Mouse (Mus musculus) CH12.LX (cell line): ENCODE measurements around the gene Pknox1. TPM values are rescaled to one million over a fixed set of nuclear protein-coding genes. Genes with fewer than 3 reads are reported as not detected.

Experiments used
- DNase-seq: peaks from one replicate; pipeline ENCODE4 v3.0.0-alpha.2; 2013; ENCODE audit errors: extremely low read depth
- H3K27ac ChIP-seq: 2 replicates; pipeline ENCODE4 v1.5.1; 2012; ENCODE audit warnings: low read depth, mild to moderate bottlenecking, control low read depth, moderate library complexity; ENCODE audit not compliant: insufficient read depth
- H3K27me3 ChIP-seq: replicated peaks from 2 replicates; pipeline ENCODE3; 2012; ENCODE audit warnings: inconsistent platforms
- H3K36me3 ChIP-seq, 2 experiments: replicated peaks in 1 of 2; 2 replicates each; pipeline versions ENCODE3 to v1.6.1; 2012; ENCODE audit warnings: inconsistent platforms in 1 of 2, low read length in 1 of 2, mild to moderate bottlenecking in 1 of 2, mixed read lengths in 1 of 2, moderate library complexity in 1 of 2; ENCODE audit not compliant: control insufficient read depth in 1 of 2, insufficient read depth in 1 of 2
- H3K4me1 ChIP-seq, 2 experiments: 2 replicates each; pipeline ENCODE4 v1.6.1; 2012; ENCODE audit warnings: inconsistent platforms in 1 of 2, moderate library complexity in 1 of 2; ENCODE audit not compliant: insufficient read depth in 2 of 2, control insufficient read depth in 1 of 2
- H3K4me2 ChIP-seq: 2 replicates; pipeline ENCODE4 v1.6.1; 2012; ENCODE audit warnings: low read depth, mild to moderate bottlenecking, control low read depth; ENCODE audit not compliant: poor library complexity, insufficient read depth, severe bottlenecking
- H3K4me3 ChIP-seq, 3 experiments: fragments of 150-350 bp in 1 of 3; sonication (generic) in 1 of 3; replicated peaks in 1 of 3; 2 replicates each; pipeline versions ENCODE3 to v1.5.1; 2011 to 2012; ENCODE audit warnings: low read depth in 2 of 3, low read length in 2 of 3, mild to moderate bottlenecking in 2 of 3, moderate library complexity in 2 of 3, control low read depth in 1 of 3, improper control_type of control experiment in 1 of 3, inconsistent platforms in 1 of 3, mixed read lengths in 1 of 3; ENCODE audit not compliant: poor library complexity in 1 of 3
- H3K79me2 ChIP-seq: replicated peaks from 2 replicates; pipeline ENCODE4 v1.6.1; 2012; ENCODE audit warnings: mild to moderate bottlenecking, moderate library complexity; ENCODE audit not compliant: control insufficient read depth, poor library complexity, insufficient read depth, severe bottlenecking; ENCODE audit errors: extremely low read depth
- H3K9ac ChIP-seq: 2 replicates; pipeline ENCODE4 v1.6.1; 2012; ENCODE audit warnings: low read depth, mild to moderate bottlenecking, control low read depth, moderate library complexity; ENCODE audit not compliant: insufficient read depth
- H3K9me3 ChIP-seq: replicated peaks from 2 replicates; pipeline ENCODE3; 2012; ENCODE audit warnings: low read length, inconsistent platforms, mixed read lengths
- CHD2 ChIP-seq: IDR thresholded peaks from 2 replicates; pipeline ENCODE4 v1.6.1; 2011; ENCODE audit warnings: low read length, improper control_type of control experiment
- E2F4 ChIP-seq: IDR thresholded peaks from 2 replicates; pipeline ENCODE4 v1.6.1; 2011; ENCODE audit warnings: low read depth, low read length, improper control_type of control experiment; ENCODE audit not compliant: insufficient replicate concordance
- ELF1 ChIP-seq: IDR thresholded peaks from 2 replicates; pipeline ENCODE4 v1.6.1; 2014; ENCODE audit warnings: low read depth, mild to moderate bottlenecking, inconsistent platforms, low read length, improper control_type of control experiment
- EP300 ChIP-seq: IDR thresholded peaks from 2 replicates; pipeline ENCODE4 v1.6.1; 2011; ENCODE audit warnings: low read length, improper control_type of control experiment
- ETS1 ChIP-seq: conservative IDR thresholded peaks from 2 replicates; pipeline ENCODE4 v1.6.1; 2012; ENCODE audit warnings: low read depth, mild to moderate bottlenecking, inconsistent platforms, low read length, improper control_type of control experiment, moderate library complexity
- GABPA ChIP-seq: IDR thresholded peaks from 2 replicates; pipeline ENCODE4 v1.6.1; 2012; ENCODE audit warnings: low read depth, low read length, improper control_type of control experiment, inconsistent platforms; ENCODE audit not compliant: insufficient replicate concordance
- HCFC1 ChIP-seq: IDR thresholded peaks from 2 replicates; pipeline ENCODE4 v1.6.1; 2012; ENCODE audit warnings: low read depth, mild to moderate bottlenecking, inconsistent platforms, low read length, improper control_type of control experiment
- IRF4 ChIP-seq: IDR thresholded peaks from 2 replicates; pipeline ENCODE4 v1.6.1; 2014; ENCODE audit warnings: low read depth, mild to moderate bottlenecking, inconsistent platforms, low read length, improper control_type of control experiment
- JUN ChIP-seq: IDR thresholded peaks from 2 replicates; pipeline ENCODE4 v1.6.1; 2011; ENCODE audit warnings: low read depth, mild to moderate bottlenecking, low read length, improper control_type of control experiment, moderate library complexity; ENCODE audit not compliant: insufficient read depth
- KAT2A ChIP-seq: IDR thresholded peaks from 2 replicates; pipeline ENCODE4 v1.6.1; 2012; ENCODE audit warnings: low read length, improper control_type of control experiment, inconsistent platforms; ENCODE audit not compliant: insufficient replicate concordance
- MAZ ChIP-seq: IDR thresholded peaks from 2 replicates; pipeline ENCODE4 v1.6.1; 2012; ENCODE audit warnings: low read depth, mild to moderate bottlenecking, inconsistent platforms, low read length, improper control_type of control experiment, moderate library complexity
- MEF2A ChIP-seq: IDR thresholded peaks from 2 replicates; pipeline ENCODE4 v1.6.1; 2014; ENCODE audit warnings: low read depth, mild to moderate bottlenecking, inconsistent platforms, low read length, improper control_type of control experiment, borderline replicate concordance
- MYC ChIP-seq: IDR thresholded peaks from 2 replicates; pipeline ENCODE4 v1.6.1; 2011; ENCODE audit warnings: low read depth, mild to moderate bottlenecking, improper control_type of control experiment, low read length
- NRF1 ChIP-seq: IDR thresholded peaks from 2 replicates; pipeline ENCODE4 v1.6.1; 2014; ENCODE audit warnings: low read depth, mild to moderate bottlenecking, inconsistent platforms, low read length, improper control_type of control experiment, moderate library complexity
- PAX5 ChIP-seq: IDR thresholded peaks from 2 replicates; pipeline ENCODE4 v1.6.1; 2012; ENCODE audit warnings: low read length, inconsistent platforms, mixed read lengths
- POLR2AphosphoS2 ChIP-seq: IDR thresholded peaks from 2 replicates; pipeline ENCODE4 v1.6.1; 2011; ENCODE audit warnings: low read depth, low read length, improper control_type of control experiment
- RAD21 ChIP-seq: IDR thresholded peaks from 2 replicates; pipeline ENCODE4 v1.6.1; 2011; ENCODE audit warnings: low read depth, mild to moderate bottlenecking, low read length, improper control_type of control experiment, moderate library complexity
- RCOR1 ChIP-seq: conservative IDR thresholded peaks from 2 replicates; pipeline ENCODE4 v1.6.1; 2012; ENCODE audit warnings: low read depth, mild to moderate bottlenecking, inconsistent platforms, low read length, improper control_type of control experiment
- SIN3A ChIP-seq: IDR thresholded peaks from 2 replicates; pipeline ENCODE4 v1.6.1; 2012; ENCODE audit warnings: low read length, improper control_type of control experiment, inconsistent platforms
- SMC3 ChIP-seq: IDR thresholded peaks from 2 replicates; pipeline ENCODE4 v1.6.1; 2011; ENCODE audit warnings: low read depth, low read length, improper control_type of control experiment
- TBP ChIP-seq: conservative IDR thresholded peaks from 2 replicates; pipeline ENCODE4 v1.6.1; 2011; ENCODE audit warnings: low read depth, low read length, improper control_type of control experiment
- TCF12 ChIP-seq: IDR thresholded peaks from 2 replicates; pipeline ENCODE4 v1.6.1; 2014; ENCODE audit warnings: low read depth, mild to moderate bottlenecking, inconsistent platforms, low read length, improper control_type of control experiment
- UBTF ChIP-seq: IDR thresholded peaks from 2 replicates; pipeline ENCODE4 v1.6.1; 2012; ENCODE audit warnings: low read depth, mild to moderate bottlenecking, inconsistent platforms, low read length, improper control_type of control experiment, moderate library complexity
- USF1 ChIP-seq: IDR thresholded peaks from 2 replicates; pipeline ENCODE4 v1.6.1; 2014; ENCODE audit warnings: low read depth, mild to moderate bottlenecking, inconsistent platforms, low read length, improper control_type of control experiment
- ZC3H11A ChIP-seq: IDR thresholded peaks from 2 replicates; pipeline ENCODE4 v1.6.1; 2012; ENCODE audit warnings: low read depth, mild to moderate bottlenecking, inconsistent platforms, low read length, improper control_type of control experiment
- ZKSCAN1 ChIP-seq: IDR thresholded peaks from 2 replicates; pipeline ENCODE4 v1.6.1; 2012; ENCODE audit warnings: low read depth, inconsistent platforms, low read length, improper control_type of control experiment, borderline replicate concordance
- ZMIZ1 ChIP-seq: IDR thresholded peaks from 2 replicates; pipeline ENCODE4 v1.6.1; 2012; ENCODE audit warnings: low read depth, mild to moderate bottlenecking, inconsistent platforms, low read length, improper control_type of control experiment
- ZNF384 ChIP-seq: IDR thresholded peaks from 2 replicates; pipeline ENCODE4 v1.6.1; 2012; ENCODE audit warnings: low read depth, low read length, improper control_type of control experiment, inconsistent platforms
- dilution Hi-C: fragments of 300-500 bp; cut with MboI; formaldehyde crosslinking; loops from 2 replicates; pipeline ENCODE4 v1.14.3; 2020; ENCODE audit warnings: low sequenced_read_pairs; ENCODE audit not compliant: extremely low pct_unique_long_range_greater_than_20kb, extremely low pct_ligation_motif_present
- in situ Hi-C: fragments of 300-500 bp; cut with MboI; formaldehyde crosslinking; loops from 3 replicates; pipeline ENCODE4 v1.14.3; 2019; ENCODE audit warnings: low sequenced_read_pairs, low pct_ligation_motif_present, low pct_unique_long_range_greater_than_20kb, mixed read lengths
- polyA plus RNA-seq: library from polyadenylated mRNA; unstranded; fragments of >175 nt; gene quantifications from 2 replicates; pipeline ENCODE4 v1.2.1, GENCODE M21; 2012; ENCODE audit warnings: low read depth; ENCODE audit not compliant: insufficient read length
- total RNA-seq, 2 experiments: library from RNA; depleted of rRNA; stranded (reverse); fragments of 300-350 nt in 1 of 2; fragments of >200 nt in 1 of 2; gene quantifications; 2 replicates each; pipeline ENCODE4 v1.2.3; 2012 to 2014

Pknox1 gene
- total and polyA plus RNA-seq, 3 experiments, result 15.1 to 22.3 (median 20.5) TPM

GRCm38 (mm10) chr17:31541460-31541831 lies 23.1 kb upstream of the Pknox1 start:
- Histone ChIP-seq H3K9ac (no peak overlapping the region), H3K27ac (no peak overlapping the region), H3K4me3 (no peak overlapping the region), H3K4me2 (no peak overlapping the region), H3K36me3 (peaks cover 0 to 38% of the 10 kb centered on the region in 2 experiments), H3K79me2 (no peaks in the 10 kb centered on the region), H3K27me3 (no peaks in the 10 kb centered on the region), H3K9me3 (no peaks in the 10 kb centered on the region), H3K4me1 (no peaks in the 10 kb centered on the region)
- no peak for DNase-seq
- in situ Hi-C loops (no loop called here), dilution Hi-C loops (no loop called here)
- no peak for TF ChIP-seq UBTF
- TF ChIP-seq ZNF384, result no peak
- no peak for TF ChIP-seq PAX5
- TF ChIP-seq ZMIZ1, result no peak
- TF ChIP-seq ETS1, result no peak
- no peak for TF ChIP-seq POLR2AphosphoS2
- no peak for TF ChIP-seq RCOR1
- no peak for TF ChIP-seq NRF1
- TF ChIP-seq USF1, result no peak
- no peak for TF ChIP-seq E2F4
- TF ChIP-seq MAZ, result no peak
- TF ChIP-seq ZC3H11A, result no peak

DNA sequence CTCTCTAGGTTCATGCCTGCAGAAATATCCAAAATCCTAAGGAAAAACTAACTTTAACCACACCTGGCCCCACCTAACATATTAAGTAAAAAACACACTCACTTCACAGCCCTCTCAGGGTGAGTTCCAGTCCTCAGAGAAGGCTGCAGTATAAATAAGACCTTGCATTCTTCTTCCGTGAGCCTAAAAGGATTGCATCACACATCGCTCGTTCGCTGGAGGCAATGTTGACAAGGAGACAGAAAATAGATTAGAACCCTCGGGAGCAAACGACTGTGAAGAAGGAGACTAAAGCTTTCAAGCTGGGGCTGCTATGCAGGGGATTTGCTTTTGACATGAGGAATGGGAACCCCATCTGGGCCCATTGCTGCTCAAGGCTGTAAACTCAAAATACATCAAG lies 21.0 kb upstream of the Pknox1 start:
- Histone ChIP-seq H3K4me2 (no peak overlapping the region), H3K9ac (no peak overlapping the region), H3K9me3 (no peaks in the 10 kb centered on the region), H3K36me3 (peaks cover 0 to 32% of the 10 kb centered on the region in 2 experiments), H3K4me3 (no peak overlapping the region), H3K27me3 (no peaks in the 10 kb centered on the region), H3K4me1 (no peaks in the 10 kb centered on the region), H3K79me2 (no peaks in the 10 kb centered on the region), H3K27ac (no peak overlapping the region)
- in situ Hi-C loops, result no loop called here
- no peak for DNase-seq
- dilution Hi-C loops, result no loop called here
- TF ChIP-seq SMC3 (no peak), HCFC1 (no peak), ZNF384 (no peak), IRF4 (no peak), JUN (no peak), EP300 (no peak), ZKSCAN1 (no peak), GABPA (no peak), ELF1 (no peak), CHD2 (no peak), E2F4 (no peak), ETS1 (no peak), MEF2A (no peak), TBP (no peak), KAT2A (no peak), SIN3A (no peak), RAD21 (no peak), TCF12 (no peak), MYC (no peak)
